Mouse (Mus musculus) ES-E14 (cell line): ENCODE data around the gene Tnfrsf17. TPM values are rescaled to one million over a fixed set of nuclear protein-coding genes. Genes with fewer than 3 reads are reported as not detected.

Experiments
- DNase-seq: peaks from one replicate; pipeline ENCODE4 v3.0.0-alpha.2; 2013; ENCODE audit warnings: low read depth, low spot score
- H3K27ac ChIP-seq: 2 replicates; pipeline ENCODE4 v1.5.1; 2012; ENCODE audit warnings: low read depth, mild to moderate bottlenecking, low read length, moderate library complexity, mixed read lengths; ENCODE audit not compliant: poor library complexity, insufficient read depth, severe bottlenecking
- H3K36me3 ChIP-seq: 2 replicates; pipeline ENCODE4 v1.6.1; 2012; ENCODE audit warnings: mild to moderate bottlenecking, low read length, moderate library complexity, mixed read lengths; ENCODE audit not compliant: control insufficient read depth, poor library complexity, insufficient read depth, severe bottlenecking
- H3K4me1 ChIP-seq, 2 experiments: fragments of 150-350 bp in 1 of 2; sonication (generic) in 1 of 2; 2 replicates each; pipeline ENCODE4 v1.6.1; 2012; ENCODE audit warnings: low read length in 2 of 2, mild to moderate bottlenecking in 1 of 2, mixed read lengths in 1 of 2; ENCODE audit not compliant: control insufficient read depth in 2 of 2, insufficient read depth in 2 of 2, poor library complexity in 1 of 2
- H3K4me3 ChIP-seq, 2 experiments: fragments of 150-350 bp in 1 of 2; sonication (generic) in 1 of 2; 2 replicates each; pipeline ENCODE4 v1.5.1; 2012; ENCODE audit warnings: low read length in 2 of 2, low read depth in 1 of 2, mild to moderate bottlenecking in 1 of 2, mixed read lengths in 1 of 2; ENCODE audit not compliant: insufficient read depth in 1 of 2, poor library complexity in 1 of 2, severe bottlenecking in 1 of 2
- H3K9ac ChIP-seq: 2 replicates; pipeline ENCODE4 v1.6.1; 2012; ENCODE audit warnings: low read depth, mild to moderate bottlenecking, low read length, mixed read lengths; ENCODE audit not compliant: poor library complexity, insufficient read depth, severe bottlenecking
- H3K9me3 ChIP-seq: fragments of 150-350 bp; sonication (generic); 2 replicates; pipeline ENCODE4 v1.6.1; 2012; ENCODE audit warnings: low read depth, mild to moderate bottlenecking, low read length; ENCODE audit not compliant: control insufficient read depth, insufficient read depth
- CHD2 ChIP-seq: IDR thresholded peaks from 2 replicates; pipeline ENCODE4 v1.6.1; 2014; ENCODE audit warnings: mild to moderate bottlenecking, low read depth, low read length, inconsistent platforms
- HCFC1 ChIP-seq: IDR thresholded peaks from 2 replicates; pipeline ENCODE4 v1.6.1; 2012; ENCODE audit warnings: low read length, inconsistent platforms, borderline replicate concordance; ENCODE audit not compliant: insufficient read depth
- MAFK ChIP-seq: IDR thresholded peaks from 2 replicates; pipeline ENCODE4 v1.6.1; 2014; ENCODE audit warnings: mild to moderate bottlenecking, low read depth, low read length, inconsistent platforms; ENCODE audit not compliant: insufficient read depth
- ZC3H11A ChIP-seq: IDR thresholded peaks from 2 replicates; pipeline ENCODE4 v1.6.1; 2012; ENCODE audit warnings: low read depth, mild to moderate bottlenecking, inconsistent platforms, low read length, borderline replicate concordance
- ZNF384 ChIP-seq: IDR thresholded peaks from 2 replicates; pipeline ENCODE4 v1.6.1; 2012; ENCODE audit warnings: low read depth, low read length, inconsistent platforms
- in situ Hi-C, 2 experiments: fragments of 600-800 bp; cut with MboI; formaldehyde crosslinking; loops; one replicate each; pipeline ENCODE4 v1.15.1; 2025; ENCODE audit warnings: low sequenced_read_pairs in 2 of 2, inconsistent platforms in 1 of 2; ENCODE audit not compliant: unreplicated experiment in 2 of 2
- total RNA-seq: library from RNA; depleted of rRNA; stranded (reverse); fragments of 300-350 nt; gene quantifications from 2 replicates; pipeline ENCODE4 v1.2.3, GENCODE M21; 2012

Gene Tnfrsf17
- total RNA-seq, 1 experiment, result 0.45 TPM

DNA sequence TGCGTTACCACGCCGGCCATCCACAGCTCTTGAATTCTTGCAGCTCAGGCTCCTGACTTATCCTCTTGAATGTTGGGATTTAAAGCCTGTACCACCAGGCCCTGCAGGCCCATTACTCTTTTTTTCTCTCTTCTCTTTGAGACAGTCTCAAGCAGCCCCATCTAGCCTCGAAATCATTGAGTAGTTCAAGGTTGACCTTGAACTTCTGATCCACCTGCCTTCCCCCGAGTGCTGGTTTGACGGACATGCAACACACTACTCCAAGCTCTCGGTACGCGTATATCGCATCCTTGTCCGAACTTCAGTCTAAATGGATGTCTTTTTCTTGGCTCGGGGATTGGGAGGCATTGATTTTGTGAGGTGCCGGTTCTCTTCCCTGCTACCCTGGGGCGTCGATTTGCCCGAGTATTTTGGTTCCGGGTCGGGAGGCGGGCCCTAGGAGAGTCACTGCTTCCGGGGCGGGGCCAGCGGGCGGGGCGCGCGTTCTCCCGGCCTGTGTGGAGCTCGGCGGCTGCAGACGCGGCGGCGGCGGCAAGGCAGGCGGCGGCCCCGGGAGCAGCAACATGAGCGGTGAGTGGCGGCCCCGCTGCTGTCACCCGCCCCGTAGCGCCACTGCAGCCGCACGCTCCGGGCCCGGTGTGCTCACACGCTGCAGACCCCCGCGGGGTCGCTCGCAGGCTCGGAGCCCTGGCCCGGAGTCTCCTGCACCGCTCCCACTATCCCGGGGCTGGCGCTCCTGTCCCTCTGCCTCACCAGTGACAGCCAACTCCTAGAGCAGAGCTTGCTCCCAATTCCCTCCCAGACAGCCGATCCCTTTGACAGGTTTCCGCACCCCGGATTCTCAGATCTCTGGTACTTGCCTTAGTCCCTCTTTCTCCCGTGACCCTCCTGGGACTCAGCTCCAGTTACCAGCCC is 9.1 kb downstream of the Tnfrsf17 start, which contains the start of gene Snx29:
TSS of gene Snx29 (plus strand) at position 500 of the 915 bp plus-strand sequence.
- in situ Hi-C loops, result no loop called here
- Histone ChIP-seq H3K9me3 (no peaks in the 10 kb centered on the region), H3K36me3 (no peaks in the 10 kb centered on the region), H3K27ac (peak within 1 kb of the TSS; percentile 64; the same call in 1 of the 2 replicates), H3K4me1 (no peaks in the 10 kb centered on the region), H3K4me3 (peak within 1 kb of the TSS; percentile 85 to 92), H3K9ac (peak within 1 kb of the TSS; percentile 86)
- DNase-seq, result peak; percentile 86
- TF ChIP-seq CHD2 (0 out of 2 replicates have a peak, but pooled peaks have one; percentile 56), HCFC1 (peak; percentile 78), ZC3H11A (no peak)

DNA sequence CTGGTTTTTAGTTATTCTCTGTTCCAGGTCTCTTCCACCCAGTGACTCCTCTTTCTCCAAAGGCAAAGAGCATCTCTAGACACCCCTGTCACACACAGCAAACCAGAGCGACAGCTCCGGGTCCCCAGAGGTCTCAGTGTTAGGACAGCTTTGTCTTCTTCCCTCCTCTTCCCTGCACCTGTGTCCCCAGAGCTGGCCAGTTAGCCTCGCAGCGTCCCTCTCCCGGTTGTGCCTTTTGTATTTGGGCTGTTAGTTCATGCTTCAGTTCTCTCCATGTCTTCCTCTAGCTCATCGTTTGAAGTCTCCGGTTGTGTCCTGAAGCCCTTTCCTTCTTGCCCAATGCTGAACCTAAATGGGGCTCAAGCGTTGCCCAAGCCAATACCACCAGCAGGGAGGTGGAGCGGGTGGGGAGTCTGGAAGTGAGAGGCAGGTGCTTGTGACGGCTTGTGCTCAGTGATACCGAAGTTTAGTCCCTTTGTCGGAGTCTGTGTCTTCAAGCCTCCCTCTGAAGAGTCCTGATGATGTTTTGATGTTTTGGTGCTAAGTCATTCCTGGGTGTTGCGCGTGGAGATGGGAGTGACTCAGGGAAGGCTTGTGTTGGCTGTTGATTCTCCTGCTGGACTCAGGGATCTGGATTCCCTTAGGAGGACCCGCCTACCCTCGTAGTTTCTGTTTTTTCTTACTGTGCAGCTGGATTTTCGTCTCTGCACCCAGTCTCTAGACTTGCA is 9.9 kb downstream of the Tnfrsf17 start:
- no peaks in the 10 kb centered on the region for H3K36me3 ChIP-seq
- peak overlapping the region; percentile 63 for H3K9ac ChIP-seq
- TF ChIP-seq HCFC1, result no peak
- no peak for TF ChIP-seq ZC3H11A
- TF ChIP-seq CHD2, result no peak
- TF ChIP-seq MAFK, result no peak
- TF ChIP-seq ZNF384, result no peak
- peak overlapping the region; percentile 85 to 92 for H3K4me3 ChIP-seq
- in situ Hi-C loops, result no loop called here
- no peaks in the 10 kb centered on the region for H3K9me3 ChIP-seq
- no peak for DNase-seq
- H3K27ac ChIP-seq, result no peak overlapping the region
- H3K4me1 ChIP-seq, result no peaks in the 10 kb centered on the region

GRCm38 (mm10) chr16:11330081-11330800 is 16.6 kb downstream of the Tnfrsf17 start:
- in situ Hi-C loops, result no loop called here
- Histone ChIP-seq H3K9ac (no peak overlapping the region), H3K4me1 (no peaks in the 10 kb centered on the region; a peak in 2 of 4 replicates), H3K36me3 (no peaks in the 10 kb centered on the region), H3K9me3 (no peaks in the 10 kb centered on the region), H3K4me3 (no peak overlapping the region), H3K27ac (no peak overlapping the region)
- no peak for DNase-seq
- TF ChIP-seq MAFK, result no peak
- TF ChIP-seq CHD2, result no peak
- TF ChIP-seq ZC3H11A, result no peak
- TF ChIP-seq HCFC1, result no peak
- no peak for TF ChIP-seq ZNF384

- TF ChIP-seq ZC3H11A (no peak), HCFC1 (no peak), ZNF384 (no peak), MAFK (no peak), CHD2 (no peak)
- Histone ChIP-seq H3K36me3 (no peaks in the 10 kb centered on the region), H3K9me3 (no peaks in the 10 kb centered on the region), H3K4me3 (no peak overlapping the region), H3K27ac (no peak overlapping the region), H3K4me1 (no peaks in the 10 kb centered on the region; a peak in 2 of 4 replicates), H3K9ac (no peak overlapping the region)
- no peak for DNase-seq
- in situ Hi-C loops, result no loop called here
These were observed 17.4 kb downstream of the Tnfrsf17 start for GRCm38 (mm10) chr16:11331030-11331429.
